Mouse (Mus musculus): ENCODE data around the gene Tagap1.
"Not testable (repeated sequence)": the region's sequence is repeated elsewhere in the genome, so short reads cannot be mapped to it uniquely, and the experiment has no call there.

The Tagap1 gene

GRCm38 (mm10) chr17:6960776-6961175, at the start of gene Tagap1:
Tagap1 (minus strand) TSS chr17:6961156.
- DNase-seq (ENCODE audit: low spot score in 2 of 2): peak; percentile 37 to 75

GRCm38 (mm10) chr17:7009901-7010300, 48.9 kb upstream of the Tagap1 start:
- not testable (repeated sequence) for DNase-seq (ENCODE audit: low spot score in 2 of 2)

GRCm38 (mm10) chr17:7009440-7009839, 48.5 kb upstream of the Tagap1 start:
- DNase-seq (ENCODE audit: low spot score in 2 of 2): not testable (repeated sequence)

GRCm38 (mm10) chr17:7008885-7009284, 47.9 kb upstream of the Tagap1 start:
- DNase-seq (ENCODE audit: low spot score in 2 of 2): not testable (repeated sequence)

GRCm38 (mm10) chr17:7005646-7006045, 44.7 kb upstream of the Tagap1 start:
- not testable (repeated sequence) for DNase-seq (ENCODE audit: low spot score in 2 of 2)

GRCm38 (mm10) chr17:7003392-7003791, 42.4 kb upstream of the Tagap1 start:
- not testable (repeated sequence) for DNase-seq (ENCODE audit: low spot score in 2 of 2)

- not testable (repeated sequence) for DNase-seq (ENCODE audit: low spot score in 2 of 2)
These were observed 41.0 kb upstream of the Tagap1 start for GRCm38 (mm10) chr17:7001790-7002585.

GRCm38 (mm10) chr17:6997778-6998490, 37.0 kb upstream of the Tagap1 start:
- not testable (repeated sequence) for DNase-seq (ENCODE audit: low spot score in 2 of 2)

- DNase-seq (ENCODE audit: low spot score in 2 of 2): not testable (repeated sequence)
These were observed 35.9 kb upstream of the Tagap1 start for GRCm38 (mm10) chr17:6996826-6997225.

GRCm38 (mm10) chr17:6995504-6995903, 34.5 kb upstream of the Tagap1 start:
- DNase-seq (ENCODE audit: low spot score in 2 of 2): not testable (repeated sequence)

GRCm38 (mm10) chr17:6986118-6986517, 25.2 kb upstream of the Tagap1 start:
- DNase-seq (ENCODE audit: low spot score in 2 of 2): not testable (repeated sequence)

- DNase-seq (ENCODE audit: low spot score in 2 of 2): not testable (repeated sequence)
These were observed 19.2 kb upstream of the Tagap1 start for GRCm38 (mm10) chr17:6980144-6980543.

- not testable (repeated sequence) for DNase-seq (ENCODE audit: low spot score in 2 of 2)
These were observed 18.4 kb upstream of the Tagap1 start for GRCm38 (mm10) chr17:6979380-6979779.

GRCm38 (mm10) chr17:6978287-6979248, 17.6 kb upstream of the Tagap1 start, which contains the start of gene Gm49721:
Gm49721 (plus strand) TSS chr17:6978904.
- peak; percentile 75 to 82 for DNase-seq (ENCODE audit: low spot score in 2 of 2)

GRCm38 (mm10) chr17:6974985-6975384, 14.0 kb upstream of the Tagap1 start:
- DNase-seq (ENCODE audit: low spot score in 2 of 2): not testable (repeated sequence)

- not testable (repeated sequence) for DNase-seq (ENCODE audit: low spot score in 2 of 2)
These were observed 12.0 kb upstream of the Tagap1 start for GRCm38 (mm10) chr17:6972836-6973396.

- not testable (repeated sequence) for DNase-seq (ENCODE audit: low spot score in 2 of 2)
These were observed 10.3 kb upstream of the Tagap1 start for GRCm38 (mm10) chr17:6971238-6971637.

- DNase-seq (ENCODE audit: low spot score in 2 of 2): not testable (repeated sequence)
These were observed 9.4 kb upstream of the Tagap1 start, which contains the start of gene Rnaset2b for GRCm38 (mm10) chr17:6970334-6970733. Rnaset2b (plus strand) TSS chr17:6970634.

- not testable (repeated sequence) for DNase-seq (ENCODE audit: low spot score in 2 of 2)
These were observed 6.7 kb upstream of the Tagap1 start for GRCm38 (mm10) chr17:6967673-6968072.

GRCm38 (mm10) chr17:6965364-6965763, 4.4 kb upstream of the Tagap1 start:
- not testable (repeated sequence) for DNase-seq (ENCODE audit: low spot score in 2 of 2)

- not testable (repeated sequence) for DNase-seq (ENCODE audit: low spot score in 2 of 2)
These were observed 2.0 kb upstream of the Tagap1 start for GRCm38 (mm10) chr17:6962936-6963335.
